Comparison of ENCODE assay signal across 9 mouse cellular contexts in genomic region chr4:128428303-128429107, GRCm38 (mm10).
DNase-seq lines count a peak whose midpoint lies in the region; ATAC-seq and TF ChIP-seq lines count a peak whose summit lies in the region.
"Had no signal": no experiment of that assay in that cellular context is flagged by ENCODE, and none has a peak within 500 bp of the region (broad histone marks: within the 10 kb centered on the region; RNA-seq: fewer than 3 reads in every experiment).

No protein-coding gene starts in this region.

- WGBS in neural tube, embryonic 12.5 days: 67% methylated on average over 18 of the region's 18 CpGs
- 78% methylated on average over 18 of the region's 18 CpGs for WGBS in stomach, postnatal 0 days
- WGBS in liver, embryonic 11.5 days: 81% methylated on average over 18 of the region's 18 CpGs

- ATAC-seq in neural tube, embryonic 12.5 days (ENCODE audit: low FRiP score, low read depth): peak; percentile 41; the same call in 1 of the 2 replicates
- no peak for ATAC-seq in stomach, postnatal 0 days (ENCODE audit: low FRiP score, low TSS enrichment)
- no peak for ATAC-seq in liver, embryonic 11.5 days (replicated peaks; ENCODE audit: low FRiP score)

- peaks cover 9% of the 10 kb centered on the region for H3K4me1 ChIP-seq in neural tube, embryonic 12.5 days
- no peaks in the 10 kb centered on the region for H3K4me1 ChIP-seq in stomach, postnatal 0 days (replicated peaks; ENCODE audit: control insufficient read depth, insufficient read depth)
- no peaks in the 10 kb centered on the region for H3K4me1 ChIP-seq in liver, embryonic 11.5 days (replicated peaks; ENCODE audit: control insufficient read depth, insufficient read depth, low read length)
- H3K4me1 ChIP-seq: limb, embryonic 15.5 days had no signal

- no peak overlapping the region for H3K9ac ChIP-seq in neural tube, embryonic 12.5 days
- no peak overlapping the region for H3K9ac ChIP-seq in stomach, postnatal 0 days (ENCODE audit: low read length)
- H3K9ac ChIP-seq in liver, embryonic 11.5 days (ENCODE audit: low read depth, low read length): no peak overlapping the region
- H3K9ac ChIP-seq: limb, embryonic 15.5 days had no signal

- no peak for TF ChIP-seq CTCF in stomach, postnatal 0 days (IDR thresholded peaks at IDR 0.05; ENCODE audit: low read depth)

- no peaks in the 10 kb centered on the region for H3K9me3 ChIP-seq in neural tube, embryonic 12.5 days
- no peaks in the 10 kb centered on the region for H3K9me3 ChIP-seq in stomach, postnatal 0 days (ENCODE audit: control insufficient read depth, low read length)
- no peaks in the 10 kb centered on the region; the same call in 1 of the 2 replicates for H3K9me3 ChIP-seq in liver, embryonic 11.5 days (ENCODE audit: control insufficient read depth, low read length)
- H3K9me3 ChIP-seq: limb, embryonic 15.5 days had no signal

- no peaks in the 10 kb centered on the region for H3K27me3 ChIP-seq in neural tube, embryonic 12.5 days (replicated peaks)
- no peaks in the 10 kb centered on the region for H3K27me3 ChIP-seq in stomach, postnatal 0 days (ENCODE audit: control insufficient read depth, insufficient read depth, low read length)
- H3K27me3 ChIP-seq in liver, embryonic 11.5 days (replicated peaks; ENCODE audit: control insufficient read depth, insufficient read depth, low read length): no peaks in the 10 kb centered on the region
- H3K27me3 ChIP-seq: limb, embryonic 15.5 days had no signal

- H3K36me3 ChIP-seq in neural tube, embryonic 12.5 days: no peaks in the 10 kb centered on the region
- no peaks in the 10 kb centered on the region for H3K36me3 ChIP-seq in stomach, postnatal 0 days (ENCODE audit: control insufficient read depth, insufficient read depth, low read length)
- no peaks in the 10 kb centered on the region for H3K36me3 ChIP-seq in liver, embryonic 11.5 days (ENCODE audit: control insufficient read depth, insufficient read depth, low read length)
- H3K36me3 ChIP-seq: limb, embryonic 15.5 days had no signal

- intact Hi-C loops in left cerebral cortex, postnatal 14 days (cut with DNase I): no loop called here

- DNase-seq in adrenal gland, adult 8-10 months: peak; percentile 77
- peak; percentile 36 for DNase-seq in embryo, embryonic 11 days
- DNase-seq in heart, postnatal 4 days: peak; percentile 49
- DNase-seq in left cerebral cortex, postnatal 14 days (ENCODE audit: low spot score in 2 of 2): peak; percentile 66 to 73
- DNase-seq in stomach, postnatal 0 days (ENCODE audit: low spot score): no peak
- DNase-seq in thymus, postnatal 25 days: no peak
- DNase-seq in liver, embryonic 11.5 days (ENCODE audit: low spot score): no peak

- no peak overlapping the region for H3K27ac ChIP-seq in neural tube, embryonic 12.5 days
- no peak overlapping the region for H3K27ac ChIP-seq in stomach, postnatal 0 days (replicated peaks)
- no peak overlapping the region for H3K27ac ChIP-seq in liver, embryonic 11.5 days (ENCODE audit: low read depth, low read length)
- H3K27ac ChIP-seq: limb, embryonic 15.5 days had no signal

- H3K4me3 ChIP-seq in neural tube, embryonic 12.5 days: no peak overlapping the region
- no peak overlapping the region for H3K4me3 ChIP-seq in stomach, postnatal 0 days (ENCODE audit: low read depth, low read length)
- H3K4me3 ChIP-seq in liver, embryonic 11.5 days (ENCODE audit: low read depth, low read length): no peak overlapping the region
- H3K4me3 ChIP-seq: limb, embryonic 15.5 days had no signal

- no peak for TF ChIP-seq EP300 in stomach, postnatal 0 days (optimal IDR thresholded peaks at IDR 0.05)

- no peak overlapping the region for H3K4me2 ChIP-seq in neural tube, embryonic 12.5 days (replicated peaks)
- no peak overlapping the region for H3K4me2 ChIP-seq in stomach, postnatal 0 days (replicated peaks; ENCODE audit: low read depth)
- H3K4me2 ChIP-seq in liver, embryonic 11.5 days: no peak overlapping the region
- H3K4me2 ChIP-seq: limb, embryonic 15.5 days had no signal

Comparison
In these comparisons a context has a peak if more than half of its experiments do, and no peak if none do; other contexts are left out.
1. DNase-seq: peak in adrenal gland, adult 8-10 months (single experiment), embryo, embryonic 11 days (single experiment), heart, postnatal 4 days (single experiment) and left cerebral cortex, postnatal 14 days (2 of 2); none in stomach, postnatal 0 days (single experiment), thymus, postnatal 25 days (single experiment) and liver, embryonic 11.5 days (single experiment).